Mouse (Mus musculus) heart, embryonic 15.5 days (tissue): ENCODE results near the gene Ccl17. TPM values are rescaled to one million over a fixed set of nuclear protein-coding genes. Genes with fewer than 3 reads are reported as not detected.

Source experiments
- ATAC-seq: fragments of 200-750 bp; cut with Nextera tagmentation; replicated peaks from 2 replicates; pipeline ENCODE4 v1.8.0; 2017; ENCODE audit warnings: low read depth, moderate TSS enrichment; ENCODE audit not compliant: insufficient number of reproducible peaks, insufficient read depth, low FRiP score
- H3K27ac ChIP-seq: fragments of 300-500 bp; sonication (generic); 2 replicates; pipeline ENCODE4 v1.5.1; 2015; ENCODE audit warnings: mild to moderate bottlenecking, inconsistent platforms
- H3K27me3 ChIP-seq: fragments of 300-500 bp; sonication (generic); 2 replicates; pipeline ENCODE4 v1.6.1; 2015; ENCODE audit warnings: inconsistent platforms
- H3K36me3 ChIP-seq: fragments of 300-500 bp; sonication (generic); 2 replicates; pipeline ENCODE4 v1.6.1; 2015; ENCODE audit warnings: mild to moderate bottlenecking, inconsistent platforms
- H3K4me1 ChIP-seq: fragments of 300-500 bp; sonication (generic); replicated peaks from 2 replicates; pipeline ENCODE4 v1.6.1; 2015; ENCODE audit warnings: inconsistent platforms
- H3K4me2 ChIP-seq: fragments of 300-500 bp; sonication (generic); 2 replicates; pipeline ENCODE4 v1.6.1; 2015; ENCODE audit warnings: inconsistent platforms, mild to moderate bottlenecking, moderate library complexity
- H3K4me3 ChIP-seq: fragments of 300-500 bp; sonication (generic); 2 replicates; pipeline ENCODE4 v1.5.1; 2015; ENCODE audit warnings: mild to moderate bottlenecking, inconsistent platforms
- H3K9ac ChIP-seq: fragments of 300-500 bp; sonication (generic); 2 replicates; pipeline ENCODE4 v1.6.1; 2015; ENCODE audit warnings: mild to moderate bottlenecking, inconsistent platforms
- H3K9me3 ChIP-seq: fragments of 300-500 bp; sonication (generic); replicated peaks from 2 replicates; pipeline ENCODE4 v1.6.1; 2016; ENCODE audit warnings: inconsistent platforms
- WGBS: fragments of 180-500 bp; shearing (Covaris S2); methylation state at CpG from one replicate; pipeline ENCODE4 v1.1.7; 2015; ENCODE audit warnings: mixed read lengths; 5-methylcytosine and 5-hydroxymethylcytosine counted together
- polyA plus RNA-seq: library from polyadenylated mRNA; unstranded; fragments of >200 nt; fragmentation: Nextera tagmentation; extraction: Ambion mirVana; gene quantifications from 2 replicates; pipeline ENCODE4 v1.2.1, GENCODE M21; 2015

Gene Ccl17
- polyA plus RNA-seq, 1 experiment from 2014 or later: 0.26 TPM

- Histone ChIP-seq H3K4me2 (no peak overlapping the region), H3K27me3 (no peaks in the 10 kb centered on the region; the same call in 1 of the 2 replicates), H3K36me3 (no peaks in the 10 kb centered on the region), H3K4me3 (no peak overlapping the region), H3K9ac (no peak overlapping the region), H3K9me3 (no peaks in the 10 kb centered on the region), H3K4me1 (no peaks in the 10 kb centered on the region), H3K27ac (no peak overlapping the region)
- no peak for ATAC-seq
- 87% methylated on average over 4 of the region's 4 CpGs for WGBS
Observed at GRCm38 (mm10) chr8:94794368-94794767, 15.9 kb upstream of the Ccl17 start.

GRCm38 (mm10) chr8:94794782-94795181 is 15.5 kb upstream of the Ccl17 start:
- Histone ChIP-seq H3K4me3 (no peak overlapping the region), H3K27me3 (no peaks in the 10 kb centered on the region; the same call in 1 of the 2 replicates), H3K4me2 (no peak overlapping the region), H3K9ac (no peak overlapping the region), H3K36me3 (no peaks in the 10 kb centered on the region), H3K9me3 (no peaks in the 10 kb centered on the region), H3K27ac (no peak overlapping the region), H3K4me1 (no peaks in the 10 kb centered on the region)
- 86% methylated on average over 2 of the region's 2 CpGs for WGBS
- ATAC-seq: no peak

GRCm38 (mm10) chr8:94800278-94800968 is 9.8 kb upstream of the Ccl17 start:
- Histone ChIP-seq H3K27me3 (no peaks in the 10 kb centered on the region), H3K4me3 (no peak overlapping the region), H3K9ac (no peak overlapping the region), H3K36me3 (no peaks in the 10 kb centered on the region), H3K4me1 (peaks cover 18% of the 10 kb centered on the region), H3K4me2 (no peak overlapping the region), H3K27ac (no peak overlapping the region), H3K9me3 (no peaks in the 10 kb centered on the region)
- 44% methylated on average over 7 of the region's 7 CpGs for WGBS
- ATAC-seq: no peak

GRCm38 (mm10) chr8:94801293-94802095 is 8.8 kb upstream of the Ccl17 start:
- no peak overlapping the region for H3K9ac ChIP-seq
- ATAC-seq: no peak
- H3K27me3 ChIP-seq: no peaks in the 10 kb centered on the region
- H3K4me1 ChIP-seq: peaks cover 18% of the 10 kb centered on the region
- H3K27ac ChIP-seq: no peak overlapping the region
- no peaks in the 10 kb centered on the region for H3K36me3 ChIP-seq
- no peak overlapping the region for H3K4me2 ChIP-seq
- H3K9me3 ChIP-seq: no peaks in the 10 kb centered on the region
- WGBS: 43% methylated on average over 14 of the region's 14 CpGs
- H3K4me3 ChIP-seq: no peak overlapping the region

- Histone ChIP-seq H3K36me3 (no peaks in the 10 kb centered on the region), H3K9me3 (no peaks in the 10 kb centered on the region), H3K4me3 (no peak overlapping the region), H3K4me1 (peaks cover 18% of the 10 kb centered on the region), H3K27me3 (peaks cover 3% of the 10 kb centered on the region; the same call in 1 of the 2 replicates), H3K4me2 (no peak overlapping the region), H3K9ac (no peak overlapping the region), H3K27ac (no peak overlapping the region)
- no peak for ATAC-seq
- WGBS: 37% methylated on average over 4 of the region's 4 CpGs
Observed at GRCm38 (mm10) chr8:94802375-94802774, 7.9 kb upstream of the Ccl17 start.

- no peak overlapping the region for H3K27ac ChIP-seq
- H3K9me3 ChIP-seq: no peaks in the 10 kb centered on the region
- WGBS: 22% methylated on average over 6 of the region's 6 CpGs
- peaks cover 3% of the 10 kb centered on the region; the same call in 1 of the 2 replicates for H3K27me3 ChIP-seq
- H3K36me3 ChIP-seq: no peaks in the 10 kb centered on the region
- H3K4me3 ChIP-seq: no peak overlapping the region
- H3K9ac ChIP-seq: no peak overlapping the region
- peaks cover 18% of the 10 kb centered on the region for H3K4me1 ChIP-seq
- no peak; the same call in 1 of the 2 replicates for ATAC-seq
- H3K4me2 ChIP-seq: no peak overlapping the region
Observed at GRCm38 (mm10) chr8:94803551-94803950, 6.7 kb upstream of the Ccl17 start.

- ATAC-seq: no peak
- Histone ChIP-seq H3K4me1 (peaks cover 18% of the 10 kb centered on the region), H3K27ac (no peak overlapping the region), H3K9ac (no peak overlapping the region), H3K4me2 (no peak overlapping the region), H3K36me3 (no peaks in the 10 kb centered on the region), H3K4me3 (no peak overlapping the region), H3K27me3 (peaks cover 3% of the 10 kb centered on the region; the same call in 1 of the 2 replicates), H3K9me3 (no peaks in the 10 kb centered on the region)
- WGBS: 53% methylated on average over 10 of the region's 10 CpGs
Observed at GRCm38 (mm10) chr8:94804546-94805340, 5.5 kb upstream of the Ccl17 start.

- peaks cover 3% of the 10 kb centered on the region; the same call in 1 of the 2 replicates for H3K27me3 ChIP-seq
- no peak for ATAC-seq
- H3K27ac ChIP-seq: no peak overlapping the region
- H3K4me2 ChIP-seq: no peak overlapping the region
- WGBS: 84% methylated on average over 4 of the region's 4 CpGs
- no peaks in the 10 kb centered on the region for H3K36me3 ChIP-seq
- no peak overlapping the region for H3K9ac ChIP-seq
- H3K4me3 ChIP-seq: no peak overlapping the region
- H3K4me1 ChIP-seq: peaks cover 14% of the 10 kb centered on the region
- H3K9me3 ChIP-seq: no peaks in the 10 kb centered on the region
Observed at GRCm38 (mm10) chr8:94805811-94806210, 4.4 kb upstream of the Ccl17 start.

- H3K4me3 ChIP-seq: no peak overlapping the region
- no peak overlapping the region for H3K9ac ChIP-seq
- ATAC-seq: no peak
- H3K4me2 ChIP-seq: no peak overlapping the region
- peaks cover 5% of the 10 kb centered on the region; the same call in 1 of the 2 replicates for H3K27me3 ChIP-seq
- WGBS: 56% methylated on average over 7 of the region's 7 CpGs
- peaks cover 9% of the 10 kb centered on the region for H3K4me1 ChIP-seq
- no peak overlapping the region for H3K27ac ChIP-seq
- H3K36me3 ChIP-seq: no peaks in the 10 kb centered on the region
- H3K9me3 ChIP-seq: no peaks in the 10 kb centered on the region
Observed at GRCm38 (mm10) chr8:94807506-94807905, 2.7 kb upstream of the Ccl17 start.

GRCm38 (mm10) chr8:94808372-94808771 is 1.9 kb upstream of the Ccl17 start:
- Histone ChIP-seq H3K4me3 (no peak overlapping the region), H3K9me3 (no peaks in the 10 kb centered on the region)
- no peak for ATAC-seq

GRCm38 (mm10) chr8:94810855-94811254 is 602 bp downstream of the Ccl17 start:
- Histone ChIP-seq H3K27me3 (peaks cover 5% of the 10 kb centered on the region; the same call in 1 of the 2 replicates), H3K36me3 (no peaks in the 10 kb centered on the region), H3K4me3 (no peak overlapping the region), H3K9me3 (no peaks in the 10 kb centered on the region), H3K9ac (no peak overlapping the region), H3K4me1 (peaks cover 3% of the 10 kb centered on the region; the same call in 1 of the 2 replicates), H3K4me2 (no peak overlapping the region), H3K27ac (no peak overlapping the region)
- ATAC-seq: no peak
- WGBS: 77% methylated on average over 5 of the region's 5 CpGs

More at GRCm38 (mm10) chr8:94808372-94808771, 1.9 kb upstream of the Ccl17 start:
- Histone ChIP-seq H3K36me3 (no peaks in the 10 kb centered on the region), H3K27me3 (peaks cover 5% of the 10 kb centered on the region; the same call in 1 of the 2 replicates), H3K4me1 (peaks cover 11% of the 10 kb centered on the region), H3K9ac (no peak overlapping the region), H3K4me2 (no peak overlapping the region), H3K27ac (no peak overlapping the region)
- WGBS: 75% methylated on average over 6 of the region's 6 CpGs
